In genomic region chr7:44604619-44605018, GRCm38 (mm10) we compare ENCODE assay signal across 9 mouse cellular contexts. TPM values are rescaled to one million over a fixed set of nuclear protein-coding genes. Genes with fewer than 3 reads are reported as not detected.
DNase-seq lines count a peak whose midpoint lies in the region; ATAC-seq and TF ChIP-seq lines count a peak whose summit lies in the region.
"Had no signal": no experiment of that assay in that cellular context is flagged by ENCODE, and none has a peak within 500 bp of the region (broad histone marks: within the 10 kb centered on the region; RNA-seq: fewer than 3 reads in every experiment).

No protein-coding gene starts in this region.

- WGBS in kidney, embryonic 15.5 days: 3% methylated on average over 8 of the region's 8 CpGs
- WGBS in embryonic facial prominence, embryonic 15.5 days: 0% methylated on average over 8 of the region's 8 CpGs
- 11% methylated on average over 8 of the region's 8 CpGs for WGBS in intestine, postnatal 0 days
- 0% methylated on average over 8 of the region's 8 CpGs for WGBS in neural tube, embryonic 12.5 days

- no peaks in the 10 kb centered on the region for H3K9me3 ChIP-seq in kidney, embryonic 15.5 days (replicated peaks)
- H3K9me3 ChIP-seq in embryonic facial prominence, embryonic 15.5 days (replicated peaks): no peaks in the 10 kb centered on the region
- no peaks in the 10 kb centered on the region for H3K9me3 ChIP-seq in intestine, postnatal 0 days (ENCODE audit: control insufficient read depth)
- no peaks in the 10 kb centered on the region for H3K9me3 ChIP-seq in neural tube, embryonic 12.5 days

- peak overlapping the region; percentile 63 for H3K4me2 ChIP-seq in kidney, embryonic 15.5 days
- H3K4me2 ChIP-seq in embryonic facial prominence, embryonic 15.5 days (replicated peaks): peak overlapping the region; percentile 60
- H3K4me2 ChIP-seq in intestine, postnatal 0 days (replicated peaks; ENCODE audit: low read depth): peak overlapping the region; percentile 47
- peak overlapping the region; percentile 57 for H3K4me2 ChIP-seq in neural tube, embryonic 12.5 days (replicated peaks)

- H3K27ac ChIP-seq in kidney, embryonic 15.5 days: no peak overlapping the region
- H3K27ac ChIP-seq in embryonic facial prominence, embryonic 15.5 days (replicated peaks): no peak overlapping the region
- H3K27ac ChIP-seq in intestine, postnatal 0 days (ENCODE audit: low read depth, low read length): no peak overlapping the region
- no peak overlapping the region for H3K27ac ChIP-seq in neural tube, embryonic 12.5 days

- no peaks in the 10 kb centered on the region for H3K36me3 ChIP-seq in kidney, embryonic 15.5 days
- no peaks in the 10 kb centered on the region for H3K36me3 ChIP-seq in embryonic facial prominence, embryonic 15.5 days
- peaks cover 31% of the 10 kb centered on the region for H3K36me3 ChIP-seq in intestine, postnatal 0 days (ENCODE audit: control insufficient read depth, insufficient read depth)
- no peaks in the 10 kb centered on the region for H3K36me3 ChIP-seq in neural tube, embryonic 12.5 days

- peak overlapping the region; percentile 41 for H3K4me3 ChIP-seq in kidney, embryonic 15.5 days (replicated peaks)
- peak overlapping the region; percentile 41 for H3K4me3 ChIP-seq in embryonic facial prominence, embryonic 15.5 days (replicated peaks)
- no peak overlapping the region for H3K4me3 ChIP-seq in intestine, postnatal 0 days (ENCODE audit: low read depth, low read length)
- no peak overlapping the region; the same call in 1 of the 2 replicates for H3K4me3 ChIP-seq in neural tube, embryonic 12.5 days

- TF ChIP-seq CTCF in intestine, postnatal 0 days (IDR thresholded peaks at IDR 0.05; ENCODE audit: low read depth): no peak

- no peak overlapping the region for H3K9ac ChIP-seq in kidney, embryonic 15.5 days
- no peak overlapping the region for H3K9ac ChIP-seq in embryonic facial prominence, embryonic 15.5 days
- H3K9ac ChIP-seq in intestine, postnatal 0 days (ENCODE audit: low read depth, low read length): no peak overlapping the region; the same call in 1 of the 2 replicates
- H3K9ac ChIP-seq in neural tube, embryonic 12.5 days: no peak overlapping the region

- no peak for DNase-seq in kidney, adult 11 months
- no peak for DNase-seq in thymus, postnatal 10 days (ENCODE audit: low spot score in 2 of 2)
- DNase-seq in embryo, embryonic 10 days (ENCODE audit: low spot score): no peak
- DNase-seq: heart, postnatal 4 days had no signal

- H3K27me3 ChIP-seq in kidney, embryonic 15.5 days: peaks cover 89% of the 10 kb centered on the region
- H3K27me3 ChIP-seq in embryonic facial prominence, embryonic 15.5 days: peaks cover 48% of the 10 kb centered on the region
- H3K27me3 ChIP-seq in intestine, postnatal 0 days (replicated peaks; ENCODE audit: control insufficient read depth, insufficient read depth, low read length): peaks cover 31% of the 10 kb centered on the region
- H3K27me3 ChIP-seq in neural tube, embryonic 12.5 days (replicated peaks): peaks cover 46% of the 10 kb centered on the region

- H3K4me1 ChIP-seq in kidney, embryonic 15.5 days: peaks cover 24% of the 10 kb centered on the region
- H3K4me1 ChIP-seq in embryonic facial prominence, embryonic 15.5 days: peaks cover 29% of the 10 kb centered on the region
- H3K4me1 ChIP-seq in intestine, postnatal 0 days (replicated peaks; ENCODE audit: control insufficient read depth, insufficient read depth, low read length): no peaks in the 10 kb centered on the region
- H3K4me1 ChIP-seq in neural tube, embryonic 12.5 days: peaks cover 31% of the 10 kb centered on the region

- no peak for ATAC-seq in kidney, embryonic 15.5 days (replicated peaks; ENCODE audit: low FRiP score)
- ATAC-seq in embryonic facial prominence, embryonic 15.5 days (ENCODE audit: insufficient number of reproducible peaks, low FRiP score, low TSS enrichment, low read depth): no peak
- no peak for ATAC-seq in intestine, postnatal 0 days
- 0 out of 2 replicates have a peak, but pooled peaks have one; percentile 15 for ATAC-seq in neural tube, embryonic 12.5 days (ENCODE audit: low FRiP score, low read depth)
- no peak for ATAC-seq in megakaryocyte-erythroid progenitor cell, adult 5-6 weeks (replicated peaks; ENCODE audit: low FRiP score, low TSS enrichment, poor library complexity, severe bottlenecking)

RNA-seq across cellular contexts. Expression of gene Kcnc3, which starts 14.2 kb away (rescaled TPM):
- 0.17 and 0.30 TPM in 2 replicates for polyA plus RNA-seq in kidney, embryonic 15.5 days (2015; fragmentation: Nextera tagmentation; extraction: Ambion mirVana)
- polyA plus RNA-seq in embryonic facial prominence, embryonic 15.5 days (2015; fragmentation: Nextera tagmentation; extraction: Ambion mirVana): 0.46 and 0.84 TPM in 2 replicates
- 0.20 TPM in 2 replicates for polyA plus RNA-seq in intestine, postnatal 0 days (2015; fragmentation: Nextera tagmentation; extraction: Ambion mirVana)
- 2.6 and 3.7 TPM in 2 replicates for polyA plus RNA-seq in neural tube, embryonic 12.5 days (2016; fragmentation: Nextera tagmentation; extraction: Ambion mirVana)
- 1.9 and 7.9 TPM in 2 replicates for total RNA-seq in megakaryocyte-erythroid progenitor cell, adult 5-6 weeks (2014; fragmentation: Nextera tagmentation)
- total RNA-seq in megakaryocyte-erythroid progenitor cell, adult 5-6 weeks (2017): 0.11 TPM in 1 of 2 replicates, not detected in the other

RNA-seq across cellular contexts. Expression of gene Napsa, which starts 32.4 kb away (rescaled TPM):
- polyA plus RNA-seq in kidney, embryonic 15.5 days (2015; fragmentation: Nextera tagmentation; extraction: Ambion mirVana): 30.3 and 33.2 TPM in 2 replicates
- polyA plus RNA-seq in embryonic facial prominence, embryonic 15.5 days (2015; fragmentation: Nextera tagmentation; extraction: Ambion mirVana): 2.8 and 2.9 TPM in 2 replicates
- polyA plus RNA-seq in intestine, postnatal 0 days (2015; fragmentation: Nextera tagmentation; extraction: Ambion mirVana): 0.99 and 1.1 TPM in 2 replicates
- polyA plus RNA-seq in neural tube, embryonic 12.5 days (2016; fragmentation: Nextera tagmentation; extraction: Ambion mirVana): 0.74 and 1.5 TPM in 2 replicates
- total RNA-seq in megakaryocyte-erythroid progenitor cell, adult 5-6 weeks (2014; fragmentation: Nextera tagmentation): 5.3 and 10.3 TPM in 2 replicates
- total RNA-seq in megakaryocyte-erythroid progenitor cell, adult 5-6 weeks (2017): 2.0 and 11.0 TPM in 2 replicates

RNA-seq across cellular contexts. Expression of gene Nr1h2, which starts 50.9 kb away (rescaled TPM):
- polyA plus RNA-seq in kidney, embryonic 15.5 days (2015; fragmentation: Nextera tagmentation; extraction: Ambion mirVana): 74.6 and 76.8 TPM in 2 replicates
- 76.9 and 83.4 TPM in 2 replicates for polyA plus RNA-seq in embryonic facial prominence, embryonic 15.5 days (2015; fragmentation: Nextera tagmentation; extraction: Ambion mirVana)
- polyA plus RNA-seq in intestine, postnatal 0 days (2015; fragmentation: Nextera tagmentation; extraction: Ambion mirVana): 71.3 and 73.9 TPM in 2 replicates
- 69.5 and 71.2 TPM in 2 replicates for polyA plus RNA-seq in neural tube, embryonic 12.5 days (2016; fragmentation: Nextera tagmentation; extraction: Ambion mirVana)
- total RNA-seq in megakaryocyte-erythroid progenitor cell, adult 5-6 weeks (2014; fragmentation: Nextera tagmentation): 68.7 and 69.2 TPM in 2 replicates
- total RNA-seq in megakaryocyte-erythroid progenitor cell, adult 5-6 weeks (2017): 28.8 and 59.9 TPM in 2 replicates

RNA-seq across cellular contexts. Expression of gene Pold1, which starts 56.0 kb away (rescaled TPM):
- 95.4 and 101 TPM in 2 replicates for polyA plus RNA-seq in kidney, embryonic 15.5 days (2015; fragmentation: Nextera tagmentation; extraction: Ambion mirVana)
- 77.9 and 86.2 TPM in 2 replicates for polyA plus RNA-seq in embryonic facial prominence, embryonic 15.5 days (2015; fragmentation: Nextera tagmentation; extraction: Ambion mirVana)
- 16.8 and 18.3 TPM in 2 replicates for polyA plus RNA-seq in intestine, postnatal 0 days (2015; fragmentation: Nextera tagmentation; extraction: Ambion mirVana)
- 65.2 and 66.4 TPM in 2 replicates for polyA plus RNA-seq in neural tube, embryonic 12.5 days (2016; fragmentation: Nextera tagmentation; extraction: Ambion mirVana)
- total RNA-seq in megakaryocyte-erythroid progenitor cell, adult 5-6 weeks (2014; fragmentation: Nextera tagmentation): 194 and 214 TPM in 2 replicates
- total RNA-seq in megakaryocyte-erythroid progenitor cell, adult 5-6 weeks (2017): 61.0 and 90.8 TPM in 2 replicates

Comparison
In these comparisons a context has a peak if more than half of its experiments do, and no peak if none do; other contexts are left out.
1. H3K4me3 ChIP-seq: peak in kidney, embryonic 15.5 days (single experiment) and embryonic facial prominence, embryonic 15.5 days (single experiment); none in intestine, postnatal 0 days (single experiment) and neural tube, embryonic 12.5 days (single experiment).
2. Peak in every context shown above with its lines, with median percentiles within 50 percentile points of each other: H3K4me2 ChIP-seq.